Mouse (Mus musculus): ENCODE data around the gene Olfr339. TPM values are rescaled to one million over a fixed set of nuclear protein-coding genes. Genes with fewer than 3 reads are reported as not detected.

The Olfr339 gene
- polyA plus RNA-seq, 2 experiments = not detected

GRCm38 (mm10) chr2:36473634-36474033 is 54.9 kb downstream of the Olfr339 start:
- Histone ChIP-seq H3K27ac (no peak overlapping the region), H3K4me2 (ENCODE audit: low read depth) (no peak overlapping the region), H3K4me3 (ENCODE audit: insufficient read depth in 1 of 2, low read depth in 2 of 2, low read length in 2 of 2) (no peak overlapping the region), H3K4me1 (replicated peaks; ENCODE audit: control insufficient read depth in 2 of 2, insufficient read depth in 2 of 2, low read length in 1 of 2) (no peaks in the 10 kb centered on the region), H3K9me3 (ENCODE audit: control insufficient read depth, low read length) (no peaks in the 10 kb centered on the region), H3K27me3 (ENCODE audit: control insufficient read depth, insufficient read depth, low read length) (no peaks in the 10 kb centered on the region), H3K36me3 (replicated peaks; ENCODE audit: control insufficient read depth, insufficient read depth, low read depth) (no peaks in the 10 kb centered on the region), H3K9ac (replicated peaks) (no peak overlapping the region)
- ATAC-seq (ENCODE audit: insufficient read depth) = no peak
- DNase-seq (ENCODE audit: low read depth in 3 of 3, low spot score in 3 of 3) = no peak
- no peak for TF ChIP-seq EP300 (IDR thresholded peaks at IDR 0.05; ENCODE audit: low read depth)
- TF ChIP-seq CTCF (IDR thresholded peaks at IDR 0.05; ENCODE audit: low read depth) = no peak

Other genes with a start within 250 kb of the Olfr339 start
- 8.6 and 9.9 TPM in 2 replicates for gene Ptgs1, start 188.5 kb upstream of the Olfr339 start, polyA plus RNA-seq (2012; rRNA removed)
- gene Ptgs1, start 188.5 kb upstream of the Olfr339 start, polyA plus RNA-seq (2014; fragmentation: Nextera tagmentation; extraction: Ambion mirVana) = 15.8 and 16.4 TPM in 2 replicates
- not detected in 2 replicates for gene Olfr338, start 45.4 kb upstream of the Olfr339 start, polyA plus RNA-seq (2012; rRNA removed)
- gene Olfr338, start 45.4 kb upstream of the Olfr339 start, polyA plus RNA-seq (2014; fragmentation: Nextera tagmentation; extraction: Ambion mirVana) = not detected in 2 replicates
- not detected in 2 replicates for gene Olfr340, start 33.6 kb downstream of the Olfr339 start, polyA plus RNA-seq (2012; rRNA removed)
- gene Olfr340, start 33.6 kb downstream of the Olfr339 start, polyA plus RNA-seq (2014; fragmentation: Nextera tagmentation; extraction: Ambion mirVana) = not detected in 2 replicates
- gene Olfr341, start 63.5 kb downstream of the Olfr339 start, polyA plus RNA-seq (2012; rRNA removed) = not detected in 2 replicates
- not detected in 2 replicates for gene Olfr341, start 63.5 kb downstream of the Olfr339 start, polyA plus RNA-seq (2014; fragmentation: Nextera tagmentation; extraction: Ambion mirVana)
- not detected in 2 replicates for gene Olfr342, start 106.1 kb downstream of the Olfr339 start, polyA plus RNA-seq (2012; rRNA removed)
- not detected in 2 replicates for gene Olfr342, start 106.1 kb downstream of the Olfr339 start, polyA plus RNA-seq (2014; fragmentation: Nextera tagmentation; extraction: Ambion mirVana)
- gene Olfr344, start 147.7 kb downstream of the Olfr339 start, polyA plus RNA-seq (2012; rRNA removed) = not detected in 2 replicates
- gene Olfr344, start 147.7 kb downstream of the Olfr339 start, polyA plus RNA-seq (2014; fragmentation: Nextera tagmentation; extraction: Ambion mirVana) = not detected in 2 replicates
- gene Olfr345, start 221.1 kb downstream of the Olfr339 start, polyA plus RNA-seq (2012; rRNA removed) = not detected in 2 replicates
- not detected in 2 replicates for gene Olfr345, start 221.1 kb downstream of the Olfr339 start, polyA plus RNA-seq (2014; fragmentation: Nextera tagmentation; extraction: Ambion mirVana)